Mouse (Mus musculus) liver, postnatal 0 days (tissue): ENCODE measurements at regions not wholly inside any gene's neighbourhood (a gene's known extent, or its start where the extent isn't known, plus 50 kb on each side); places are given as distances from the start of the nearest gene placed in this dataset.

ENCODE experiments used
- CTCF ChIP-seq: sonication (generic); IDR thresholded peaks from 2 replicates; pipeline ENCODE4 v1.5.1; 2016; ENCODE audit warnings: antibody characterized with exemption, low read depth
- EP300 ChIP-seq: IDR thresholded peaks from 2 replicates; pipeline ENCODE4 v1.6.1; 2016; ENCODE audit warnings: antibody characterized with exemption, low read depth, mild to moderate bottlenecking

GRCm38 (mm10) chr3:103480676-103481075 lies 94.4 kb upstream of the Syt6 start:
- TF ChIP-seq CTCF (no peak), EP300 (no peak)
